Mouse (Mus musculus) forebrain, embryonic 10.5 days (tissue): ENCODE results near the gene Map4k1. TPM values are rescaled to one million over a fixed set of nuclear protein-coding genes. Genes with fewer than 3 reads are reported as not detected.

Experiments
- DNase-seq: peaks from one replicate; pipeline ENCODE4 v3.0.0-alpha.2; 2017; ENCODE audit warnings: low spot score; ENCODE audit errors: extremely low spot score
- H3K27ac ChIP-seq: fragments of 300-500 bp; sonication (generic); 2 replicates; pipeline ENCODE4 v1.5.1; 2016; ENCODE audit warnings: mild to moderate bottlenecking
- H3K27me3 ChIP-seq: fragments of 300-500 bp; sonication (generic); 2 replicates; pipeline ENCODE4 v1.6.1; 2016; ENCODE audit warnings: mild to moderate bottlenecking; ENCODE audit not compliant: poor library complexity, severe bottlenecking
- H3K36me3 ChIP-seq: fragments of 300-500 bp; sonication (generic); replicated peaks from 2 replicates; pipeline ENCODE4 v1.6.1; 2016; ENCODE audit warnings: mild to moderate bottlenecking, moderate library complexity
- H3K4me1 ChIP-seq: fragments of 300-500 bp; sonication (generic); 2 replicates; pipeline ENCODE4 v1.6.1; 2016
- H3K4me3 ChIP-seq: fragments of 300-500 bp; sonication (generic); 2 replicates; pipeline ENCODE4 v1.5.1; 2016; ENCODE audit warnings: mild to moderate bottlenecking, moderate library complexity
- H3K9me3 ChIP-seq: fragments of 300-500 bp; sonication (generic); 2 replicates; pipeline ENCODE4 v1.6.1; 2016; ENCODE audit warnings: mild to moderate bottlenecking, moderate library complexity
- WGBS: fragments of 180-500 bp; shearing (Covaris S2); methylation state at CpG from one replicate; pipeline ENCODE4 v1.1.7; 2016; 5-methylcytosine and 5-hydroxymethylcytosine counted together
- polyA plus RNA-seq: library from polyadenylated mRNA; unstranded; fragments of >200 nt; fragmentation: Nextera tagmentation; extraction: Ambion mirVana; gene quantifications from 2 replicates; pipeline ENCODE4 v1.2.1, GENCODE M21; 2016

Gene Map4k1
- polyA plus RNA-seq, 1 experiment from 2014 or later, result 13.4 TPM

- 89% methylated on average over 8 of the region's 8 CpGs for WGBS
- H3K27ac ChIP-seq, result no peak overlapping the region
- DNase-seq, result no peak
- no peaks in the 10 kb centered on the region for H3K36me3 ChIP-seq
- H3K27me3 ChIP-seq, result peaks cover 38% of the 10 kb centered on the region
- no peaks in the 10 kb centered on the region for H3K9me3 ChIP-seq
- peaks cover 14% of the 10 kb centered on the region for H3K4me1 ChIP-seq
- no peak overlapping the region for H3K4me3 ChIP-seq
Measured at GRCm38 (mm10) chr7:29023514-29023913, 41.7 kb downstream of the Map4k1 start.

GRCm38 (mm10) chr7:29025566-29025965 lies 43.7 kb downstream of the Map4k1 start:
- Histone ChIP-seq H3K4me1 (peaks cover 4% of the 10 kb centered on the region; the same call in 1 of the 2 replicates), H3K36me3 (no peaks in the 10 kb centered on the region), H3K27ac (no peak overlapping the region), H3K4me3 (no peak overlapping the region), H3K27me3 (peaks cover 18% of the 10 kb centered on the region), H3K9me3 (no peaks in the 10 kb centered on the region)
- no peak for DNase-seq
- 88% methylated on average over 7 of the region's 7 CpGs for WGBS

- no peak for DNase-seq
- 88% methylated on average over 5 of the region's 5 CpGs for WGBS
- H3K9me3 ChIP-seq, result no peaks in the 10 kb centered on the region
- H3K4me1 ChIP-seq, result peaks cover 4% of the 10 kb centered on the region; the same call in 1 of the 2 replicates
- no peak overlapping the region for H3K4me3 ChIP-seq
- H3K36me3 ChIP-seq, result no peaks in the 10 kb centered on the region
- no peak overlapping the region for H3K27ac ChIP-seq
- H3K27me3 ChIP-seq, result peaks cover 11% of the 10 kb centered on the region
Measured at GRCm38 (mm10) chr7:29026195-29026594, 44.3 kb downstream of the Map4k1 start.

GRCm38 (mm10) chr7:29026811-29027210 lies 45.0 kb downstream of the Map4k1 start:
- Histone ChIP-seq H3K4me3 (no peak overlapping the region), H3K27ac (no peak overlapping the region), H3K27me3 (0 out of 2 replicates have a peak, but pooled peaks cover 8% of the 10 kb centered on the region), H3K9me3 (no peaks in the 10 kb centered on the region), H3K36me3 (no peaks in the 10 kb centered on the region), H3K4me1 (peaks cover 4% of the 10 kb centered on the region; the same call in 1 of the 2 replicates)
- DNase-seq, result no peak
- WGBS, result 62% methylated on average over 4 of the region's 4 CpGs

- no peak overlapping the region for H3K4me3 ChIP-seq
- H3K4me1 ChIP-seq, result peaks cover 4% of the 10 kb centered on the region; the same call in 1 of the 2 replicates
- 92% methylated on average over 6 of the region's 6 CpGs for WGBS
- H3K9me3 ChIP-seq, result no peaks in the 10 kb centered on the region; the same call in 1 of the 2 replicates
- H3K27ac ChIP-seq, result no peak overlapping the region
- DNase-seq, result no peak
- H3K36me3 ChIP-seq, result no peaks in the 10 kb centered on the region
- H3K27me3 ChIP-seq, result no peaks in the 10 kb centered on the region
Measured at GRCm38 (mm10) chr7:29028761-29029160, 46.9 kb downstream of the Map4k1 start.

- no peaks in the 10 kb centered on the region for H3K27me3 ChIP-seq
- DNase-seq, result no peak
- 92% methylated on average over 14 of the region's 14 CpGs for whole genome bisulfite sequencing
Measured at GRCm38 (mm10) chr7:29029690-29030656, 48.1 kb downstream of the Map4k1 start.

GRCm38 (mm10) chr7:29031641-29032040 lies 49.8 kb downstream of the Map4k1 start:
- no peak for DNase-seq
- Histone ChIP-seq H3K4me3 (no peak overlapping the region), H3K27me3 (no peaks in the 10 kb centered on the region), H3K9me3 (peaks cover 13% of the 10 kb centered on the region; the same call in 1 of the 2 replicates), H3K27ac (no peak overlapping the region), H3K36me3 (no peaks in the 10 kb centered on the region), H3K4me1 (peaks cover 2% of the 10 kb centered on the region; the same call in 1 of the 2 replicates)
- 96% methylated on average over 10 of the region's 10 CpGs for WGBS

More at GRCm38 (mm10) chr7:29029690-29030656, 48.1 kb downstream of the Map4k1 start:
- H3K4me3 ChIP-seq, result no peak overlapping the region
- H3K9me3 ChIP-seq, result peaks cover under 1% of the 10 kb centered on the region; the same call in 1 of the 2 replicates
- no peaks in the 10 kb centered on the region for H3K36me3 ChIP-seq
- peaks cover 4% of the 10 kb centered on the region; the same call in 1 of the 2 replicates for H3K4me1 ChIP-seq
- H3K27ac ChIP-seq, result no peak overlapping the region

GRCm38 (mm10) chr7:29032685-29033084 lies 50.8 kb downstream of the Map4k1 start:
- H3K9me3 ChIP-seq, result peaks cover 13% of the 10 kb centered on the region; the same call in 1 of the 2 replicates
- WGBS, result 85% methylated on average over 5 of the region's 5 CpGs
- H3K36me3 ChIP-seq, result no peaks in the 10 kb centered on the region
- H3K27ac ChIP-seq, result no peak overlapping the region
- H3K4me1 ChIP-seq, result no peaks in the 10 kb centered on the region
- no peak for DNase-seq
- no peaks in the 10 kb centered on the region for H3K27me3 ChIP-seq
- H3K4me3 ChIP-seq, result no peak overlapping the region

GRCm38 (mm10) chr7:29037261-29037660 lies 55.4 kb downstream of the Map4k1 start:
- no peak overlapping the region for H3K27ac ChIP-seq
- no peak for DNase-seq
- peaks cover 13% of the 10 kb centered on the region for H3K4me1 ChIP-seq
- H3K4me3 ChIP-seq, result no peak overlapping the region
- H3K9me3 ChIP-seq, result peaks cover 13% of the 10 kb centered on the region
- 0 out of 2 replicates have a peak, but pooled peaks cover 3% of the 10 kb centered on the region for H3K36me3 ChIP-seq
- 86% methylated on average over 6 of the region's 6 CpGs for WGBS
- no peaks in the 10 kb centered on the region for H3K27me3 ChIP-seq

GRCm38 (mm10) chr7:29039604-29039984 lies 57.7 kb downstream of the Map4k1 start:
- Histone ChIP-seq H3K27me3 (no peaks in the 10 kb centered on the region; the same call in 1 of the 2 replicates), H3K4me1 (peaks cover 33% of the 10 kb centered on the region), H3K27ac (peak overlapping the region; percentile 85), H3K9me3 (peaks cover 13% of the 10 kb centered on the region), H3K4me3 (peak overlapping the region; percentile 53), H3K36me3 (0 out of 2 replicates have a peak, but pooled peaks cover 3% of the 10 kb centered on the region)
- DNase-seq, result peak; percentile 91
- WGBS, result 1% methylated on average over 11 of the region's 11 CpGs

GRCm38 (mm10) chr7:29039985-29040661 lies 58.3 kb downstream of the Map4k1 start:
- DNase-seq, result peak; percentile 74
- H3K9me3 ChIP-seq, result peaks cover 11% of the 10 kb centered on the region
- peaks cover 5% of the 10 kb centered on the region; the same call in 1 of the 2 replicates for H3K27me3 ChIP-seq
- peak overlapping the region; percentile 85 for H3K27ac ChIP-seq
- H3K4me3 ChIP-seq, result peak overlapping the region; percentile 53
- 0 out of 2 replicates have a peak, but pooled peaks cover 3% of the 10 kb centered on the region for H3K36me3 ChIP-seq
- WGBS, result 1% methylated on average over 26 of the region's 26 CpGs
- H3K4me1 ChIP-seq, result peaks cover 37% of the 10 kb centered on the region

GRCm38 (mm10) chr7:29041194-29041593 lies 59.3 kb downstream of the Map4k1 start:
- no peak overlapping the region for H3K4me3 ChIP-seq
- 0 out of 2 replicates have a peak, but pooled peaks cover 3% of the 10 kb centered on the region for H3K36me3 ChIP-seq
- 78% methylated on average over 5 of the region's 5 CpGs for WGBS
- H3K4me1 ChIP-seq, result peaks cover 43% of the 10 kb centered on the region
- no peak overlapping the region for H3K27ac ChIP-seq
- DNase-seq, result no peak
- peaks cover 13% of the 10 kb centered on the region; the same call in 1 of the 2 replicates for H3K27me3 ChIP-seq
- H3K9me3 ChIP-seq, result peaks cover under 1% of the 10 kb centered on the region
